Mouse (Mus musculus) heart, embryonic 12.5 days (tissue): ENCODE data around the gene Nrgn. TPM values are rescaled to one million over a fixed set of nuclear protein-coding genes. Genes with fewer than 3 reads are reported as not detected.

ENCODE experiments used
- ATAC-seq: fragments of 200-750 bp; cut with Nextera tagmentation; 2 replicates; pipeline ENCODE4 v1.8.0; 2017; ENCODE audit warnings: moderate TSS enrichment, moderate library complexity; ENCODE audit not compliant: insufficient number of reproducible peaks, low FRiP score
- H3K27ac ChIP-seq: fragments of 300-500 bp; sonication (generic); 2 replicates; pipeline ENCODE4 v1.5.1; 2016; ENCODE audit warnings: mild to moderate bottlenecking, moderate library complexity; ENCODE audit not compliant: poor library complexity, severe bottlenecking
- H3K27me3 ChIP-seq: fragments of 300-500 bp; sonication (generic); replicated peaks from 2 replicates; pipeline ENCODE4 v1.6.1; 2016; ENCODE audit warnings: mild to moderate bottlenecking, moderate library complexity
- H3K36me3 ChIP-seq: fragments of 300-500 bp; sonication (generic); 2 replicates; pipeline ENCODE4 v1.6.1; 2016; ENCODE audit warnings: mild to moderate bottlenecking, moderate library complexity
- H3K4me1 ChIP-seq: fragments of 300-500 bp; sonication (generic); replicated peaks from 2 replicates; pipeline ENCODE4 v1.6.1; 2016; ENCODE audit warnings: mild to moderate bottlenecking
- H3K4me2 ChIP-seq: fragments of 300-500 bp; sonication (generic); 2 replicates; pipeline ENCODE4 v1.6.1; 2016; ENCODE audit warnings: mild to moderate bottlenecking, moderate library complexity
- H3K4me3 ChIP-seq: fragments of 300-500 bp; sonication (generic); 2 replicates; pipeline ENCODE4 v1.5.1; 2016; ENCODE audit warnings: mild to moderate bottlenecking
- H3K9ac ChIP-seq: fragments of 300-500 bp; sonication (generic); 2 replicates; pipeline ENCODE4 v1.6.1; 2016; ENCODE audit warnings: mild to moderate bottlenecking, moderate library complexity
- H3K9me3 ChIP-seq: fragments of 300-500 bp; sonication (generic); replicated peaks from 2 replicates; pipeline ENCODE4 v1.6.1; 2016; ENCODE audit warnings: mild to moderate bottlenecking, moderate library complexity
- WGBS: fragments of 180-500 bp; shearing (Covaris S2); methylation state at CpG from one replicate; pipeline ENCODE4 v1.1.7; 2016; 5-methylcytosine and 5-hydroxymethylcytosine counted together
- polyA plus RNA-seq: library from polyadenylated mRNA; unstranded; fragments of >200 nt; fragmentation: Nextera tagmentation; extraction: Ambion mirVana; gene quantifications from 2 replicates; pipeline ENCODE4 v1.2.1, GENCODE M21; 2016

The Nrgn gene
- polyA plus RNA-seq, 1 experiment from 2014 or later: 7.4 TPM

- no peaks in the 10 kb centered on the region for H3K36me3 ChIP-seq
- peaks cover 45% of the 10 kb centered on the region for H3K4me1 ChIP-seq
- ATAC-seq: no peak
- H3K4me3 ChIP-seq: no peak overlapping the region
- no peaks in the 10 kb centered on the region for H3K27me3 ChIP-seq
- no peaks in the 10 kb centered on the region for H3K9me3 ChIP-seq
- WGBS: 10% methylated on average over 3 of the region's 3 CpGs
- H3K4me2 ChIP-seq: no peak overlapping the region; the same call in 1 of the 2 replicates
- H3K27ac ChIP-seq: no peak overlapping the region
- H3K9ac ChIP-seq: no peak overlapping the region
These were observed 19.6 kb upstream of the Nrgn start for GRCm38 (mm10) chr9:37572204-37572876.

GRCm38 (mm10) chr9:37569231-37569835, 16.6 kb upstream of the Nrgn start:
- H3K4me3 ChIP-seq: no peak overlapping the region
- H3K4me1 ChIP-seq: peaks cover 40% of the 10 kb centered on the region
- no peaks in the 10 kb centered on the region for H3K9me3 ChIP-seq
- H3K9ac ChIP-seq: no peak overlapping the region
- no peak overlapping the region for H3K4me2 ChIP-seq
- 0 out of 2 replicates have a peak, but pooled peaks cover 3% of the 10 kb centered on the region for H3K27me3 ChIP-seq
- H3K27ac ChIP-seq: no peak overlapping the region
- ATAC-seq: no peak
- 57% methylated on average over 2 of the region's 2 CpGs for WGBS
- H3K36me3 ChIP-seq: no peaks in the 10 kb centered on the region

GRCm38 (mm10) chr9:37568605-37569214, 16.0 kb upstream of the Nrgn start:
- no peak overlapping the region for H3K27ac ChIP-seq

GRCm38 (mm10) chr9:37567892-37568604, 15.3 kb upstream of the Nrgn start:
- H3K4me3 ChIP-seq: no peak overlapping the region
- WGBS: 22% methylated on average over 15 of the region's 15 CpGs
- 0 out of 2 replicates have a peak overlapping the region, but pooled peaks have one; percentile 19 for H3K9ac ChIP-seq
- H3K27ac ChIP-seq: no peak overlapping the region
- H3K4me1 ChIP-seq: peaks cover 36% of the 10 kb centered on the region
- no peak for ATAC-seq
- H3K27me3 ChIP-seq: 0 out of 2 replicates have a peak, but pooled peaks cover 3% of the 10 kb centered on the region
- H3K36me3 ChIP-seq: no peaks in the 10 kb centered on the region
- no peaks in the 10 kb centered on the region for H3K9me3 ChIP-seq
- H3K4me2 ChIP-seq: peak overlapping the region; percentile 55

More at GRCm38 (mm10) chr9:37568605-37569214, 16.0 kb upstream of the Nrgn start:
- no peaks in the 10 kb centered on the region for H3K9me3 ChIP-seq
- H3K9ac ChIP-seq: no peak overlapping the region
- ATAC-seq: no peak
- WGBS: 36% methylated on average over 4 of the region's 4 CpGs
- H3K36me3 ChIP-seq: no peaks in the 10 kb centered on the region
- 0 out of 2 replicates have a peak, but pooled peaks cover 3% of the 10 kb centered on the region for H3K27me3 ChIP-seq
- H3K4me2 ChIP-seq: peak overlapping the region; percentile 55
- peaks cover 40% of the 10 kb centered on the region for H3K4me1 ChIP-seq
- H3K4me3 ChIP-seq: no peak overlapping the region

GRCm38 (mm10) chr9:37567454-37567853, 14.8 kb upstream of the Nrgn start:
- H3K4me1 ChIP-seq: peaks cover 31% of the 10 kb centered on the region
- H3K9ac ChIP-seq: no peak overlapping the region
- 52% methylated on average over 5 of the region's 5 CpGs for WGBS
- H3K4me2 ChIP-seq: peak overlapping the region; percentile 55
- no peak overlapping the region for H3K4me3 ChIP-seq
- no peaks in the 10 kb centered on the region for H3K9me3 ChIP-seq
- H3K27me3 ChIP-seq: 0 out of 2 replicates have a peak, but pooled peaks cover 3% of the 10 kb centered on the region
- ATAC-seq: no peak
- H3K36me3 ChIP-seq: no peaks in the 10 kb centered on the region
- no peak overlapping the region for H3K27ac ChIP-seq

- Histone ChIP-seq H3K9me3 (no peaks in the 10 kb centered on the region), H3K9ac (no peak overlapping the region), H3K4me2 (no peak overlapping the region), H3K36me3 (no peaks in the 10 kb centered on the region), H3K4me3 (no peak overlapping the region), H3K27ac (no peak overlapping the region), H3K27me3 (0 out of 2 replicates have a peak, but pooled peaks cover 3% of the 10 kb centered on the region), H3K4me1 (peaks cover 27% of the 10 kb centered on the region)
- 72% methylated on average over 2 of the region's 2 CpGs for WGBS
- no peak for ATAC-seq
These were observed 14.3 kb upstream of the Nrgn start for GRCm38 (mm10) chr9:37567019-37567418.

GRCm38 (mm10) chr9:37563805-37564204, 11.1 kb upstream of the Nrgn start:
- Histone ChIP-seq H3K27me3 (0 out of 2 replicates have a peak, but pooled peaks cover 3% of the 10 kb centered on the region), H3K4me3 (no peak overlapping the region), H3K4me2 (no peak overlapping the region), H3K4me1 (peaks cover 15% of the 10 kb centered on the region), H3K9ac (no peak overlapping the region), H3K9me3 (no peaks in the 10 kb centered on the region), H3K27ac (no peak overlapping the region), H3K36me3 (no peaks in the 10 kb centered on the region)
- no peak for ATAC-seq
- WGBS: 52% methylated on average over 1 of the region's 1 CpGs

GRCm38 (mm10) chr9:37560617-37561016, 7.9 kb upstream of the Nrgn start:
- H3K4me1 ChIP-seq: peaks cover 2% of the 10 kb centered on the region
- H3K9me3 ChIP-seq: no peaks in the 10 kb centered on the region
- H3K4me3 ChIP-seq: no peak overlapping the region
- H3K27me3 ChIP-seq: peaks cover 4% of the 10 kb centered on the region; the same call in 1 of the 2 replicates
- no peaks in the 10 kb centered on the region for H3K36me3 ChIP-seq
- H3K4me2 ChIP-seq: no peak overlapping the region
- H3K27ac ChIP-seq: no peak overlapping the region
- WGBS: 88% methylated on average over 2 of the region's 2 CpGs
- no peak overlapping the region for H3K9ac ChIP-seq
- ATAC-seq: no peak

- no peaks in the 10 kb centered on the region for H3K36me3 ChIP-seq
- H3K27ac ChIP-seq: no peak overlapping the region
- no peaks in the 10 kb centered on the region for H3K9me3 ChIP-seq
- ATAC-seq: no peak
- H3K4me1 ChIP-seq: peaks cover 24% of the 10 kb centered on the region
- no peak overlapping the region for H3K9ac ChIP-seq
- no peak overlapping the region for H3K4me2 ChIP-seq
- 74% methylated on average over 3 of the region's 3 CpGs for WGBS
- H3K4me3 ChIP-seq: no peak overlapping the region
- H3K27me3 ChIP-seq: peaks cover 24% of the 10 kb centered on the region
These were observed 3.7 kb upstream of the Nrgn start for GRCm38 (mm10) chr9:37556366-37556765.

GRCm38 (mm10) chr9:37554838-37555748, 2.4 kb upstream of the Nrgn start, which contains the start of gene Siae:
Siae (plus strand) TSS chr9:37555698.
- H3K4me3 ChIP-seq: no peak within 1 kb of the TSS
- H3K4me2 ChIP-seq: no peak within 1 kb of the TSS
- peaks cover 24% of the 10 kb centered on the region for H3K4me1 ChIP-seq
- no peak for ATAC-seq
- peaks cover 35% of the 10 kb centered on the region for H3K27me3 ChIP-seq
- WGBS: 22% methylated on average over 7 of the region's 7 CpGs
- no peaks in the 10 kb centered on the region for H3K36me3 ChIP-seq
- no peaks in the 10 kb centered on the region for H3K9me3 ChIP-seq
- H3K27ac ChIP-seq: no peak within 1 kb of the TSS
- no peak within 1 kb of the TSS for H3K9ac ChIP-seq
